Mouse (Mus musculus) adipocyte (in vitro differentiated cells): ENCODE results near the gene Lias.
A peak's percentile ranks its signal among the peaks of the same experiment; 100 is the strongest.

Experiments used
- DNase-seq: peaks from one replicate; pipeline ENCODE4 v3.0.0-alpha.2; 2016; ENCODE audit warnings: low spot score

The Lias gene

GRCm38 (mm10) chr5:65425251-65425650 is 34.0 kb downstream of the Lias start:
- no peak for DNase-seq

- no peak for DNase-seq
These were observed 37.0 kb downstream of the Lias start for GRCm38 (mm10) chr5:65428321-65428720.

- DNase-seq = no peak
These were observed 38.1 kb downstream of the Lias start for GRCm38 (mm10) chr5:65429441-65429840.

- DNase-seq = peak; percentile 48
These were observed 43.4 kb downstream of the Lias start for GRCm38 (mm10) chr5:65434471-65435362.

- peak; percentile 70 for DNase-seq
These were observed 44.1 kb downstream of the Lias start for GRCm38 (mm10) chr5:65435363-65435805.

GRCm38 (mm10) chr5:65435806-65436561 is 44.7 kb downstream of the Lias start, which contains the start of gene Ugdh:
Gene Ugdh (minus strand): TSS chr5:65435949.
- DNase-seq = peak; percentile 97

GRCm38 (mm10) chr5:65438041-65438440 is 46.7 kb downstream of the Lias start:
- no peak for DNase-seq

- DNase-seq = no peak
These were observed 53.7 kb downstream of the Lias start for GRCm38 (mm10) chr5:65444981-65445380.

- DNase-seq = no peak
These were observed 55.5 kb downstream of the Lias start for GRCm38 (mm10) chr5:65446756-65447155.

GRCm38 (mm10) chr5:65447826-65448225 is 56.5 kb downstream of the Lias start:
- DNase-seq = no peak

- DNase-seq = no peak
These were observed 57.6 kb downstream of the Lias start for GRCm38 (mm10) chr5:65448941-65449340.

- DNase-seq = peak; percentile 72
These were observed 63.5 kb downstream of the Lias start for GRCm38 (mm10) chr5:65454771-65455170.

GRCm38 (mm10) chr5:65457086-65457827 is 66.0 kb downstream of the Lias start:
- peak; percentile 64 for DNase-seq

- DNase-seq = peak; percentile 74
These were observed 66.5 kb downstream of the Lias start for GRCm38 (mm10) chr5:65457846-65458245.

GRCm38 (mm10) chr5:65459454-65459853 is 68.2 kb downstream of the Lias start:
- DNase-seq = no peak
